Mouse (Mus musculus) cerebellum, postnatal 4 days (tissue): ENCODE data around the gene Cpvl.

Experiments
- DNase-seq, 2 experiments: peaks; one replicate each; pipeline ENCODE4 v3.0.0; 2022; ENCODE audit warnings: low spot score in 2 of 2, mixed read lengths in 1 of 2

Gene Cpvl

DNA sequence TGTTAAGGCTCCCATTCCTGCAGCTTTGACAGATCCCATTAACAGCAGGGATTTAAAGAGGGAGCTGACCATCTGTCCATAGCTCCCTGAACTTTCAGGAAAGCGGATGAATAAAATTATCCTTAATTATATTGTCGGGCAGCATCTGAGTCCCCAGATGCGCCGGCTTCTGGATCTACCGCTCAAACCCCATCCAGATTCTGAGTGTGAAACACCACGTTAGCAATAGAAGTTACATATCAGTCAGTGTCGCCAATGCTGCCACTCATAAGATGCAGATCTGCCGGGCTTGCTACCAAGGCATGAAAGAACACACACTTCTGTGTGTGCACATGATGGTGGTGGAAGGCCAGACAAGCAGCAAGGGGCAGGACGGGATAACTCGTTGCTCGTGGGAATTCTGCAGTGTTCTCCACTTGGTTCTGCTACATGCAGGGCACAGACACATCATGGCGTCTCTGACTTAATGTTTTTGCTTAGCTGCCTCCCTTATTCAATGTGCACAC, 6.2 kb downstream of the Cpvl start:
- DNase-seq, result no peak

DNA sequence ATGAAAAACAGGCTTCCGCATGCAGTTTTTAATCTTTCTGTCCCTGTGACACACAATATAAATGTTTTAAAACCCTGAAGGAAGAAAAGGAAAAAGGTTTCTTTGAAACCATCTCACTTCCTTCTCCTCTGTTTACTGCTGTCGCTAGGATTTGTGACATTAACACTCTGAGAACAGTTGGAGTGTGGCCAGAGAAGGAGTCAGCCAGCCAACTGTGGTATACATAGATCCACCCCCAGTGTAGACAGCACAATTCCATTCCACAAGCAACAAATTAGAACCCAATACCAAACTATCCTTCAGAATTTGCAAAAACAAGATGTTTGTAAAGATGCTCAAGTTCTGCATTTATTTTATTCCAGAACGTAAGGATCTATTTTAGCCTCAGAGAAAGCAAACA, 6.7 kb downstream of the Cpvl start:
- DNase-seq, result peak in 1 of 2 experiments; percentile 26

DNA sequence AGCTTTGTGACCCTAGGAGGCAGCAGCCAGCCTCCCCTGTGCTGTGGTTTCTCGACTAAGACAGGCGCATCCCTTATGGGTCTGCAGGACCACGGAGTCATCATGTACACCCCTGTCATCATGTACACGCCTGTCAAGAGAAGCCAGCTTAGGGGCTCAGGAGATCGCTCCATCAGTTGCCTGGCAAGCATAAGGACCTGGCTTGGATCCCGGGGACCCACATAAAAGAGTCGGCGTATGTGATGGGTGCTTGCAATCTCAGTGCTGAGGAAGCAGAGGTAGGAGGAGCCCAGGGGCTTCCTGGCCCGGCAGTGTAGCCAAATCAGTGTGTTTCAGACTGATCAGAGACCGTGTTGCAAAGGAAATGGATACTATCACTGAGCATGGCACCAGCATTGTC, 9.4 kb downstream of the Cpvl start:
- DNase-seq, result no peak

DNA sequence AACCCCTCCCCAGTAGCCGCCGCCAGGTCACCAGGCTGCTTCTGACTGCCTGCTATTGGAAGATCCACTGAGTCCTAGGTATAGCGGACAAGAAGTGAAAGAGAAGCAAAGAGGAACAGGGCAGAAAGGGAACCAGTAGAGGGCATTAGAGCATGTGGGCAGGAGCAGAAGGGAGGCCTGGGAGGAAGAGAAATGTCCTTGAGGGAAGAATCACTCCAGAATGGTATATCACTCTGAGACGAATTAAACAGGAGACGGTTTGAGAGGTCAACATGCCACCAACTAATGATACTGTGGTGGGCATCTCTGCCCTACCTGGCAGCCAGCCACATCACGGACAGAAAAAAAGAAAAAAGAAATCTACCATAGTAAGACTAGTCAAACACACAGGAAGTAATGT, 9.9 kb downstream of the Cpvl start:
- DNase-seq, result no peak

DNA sequence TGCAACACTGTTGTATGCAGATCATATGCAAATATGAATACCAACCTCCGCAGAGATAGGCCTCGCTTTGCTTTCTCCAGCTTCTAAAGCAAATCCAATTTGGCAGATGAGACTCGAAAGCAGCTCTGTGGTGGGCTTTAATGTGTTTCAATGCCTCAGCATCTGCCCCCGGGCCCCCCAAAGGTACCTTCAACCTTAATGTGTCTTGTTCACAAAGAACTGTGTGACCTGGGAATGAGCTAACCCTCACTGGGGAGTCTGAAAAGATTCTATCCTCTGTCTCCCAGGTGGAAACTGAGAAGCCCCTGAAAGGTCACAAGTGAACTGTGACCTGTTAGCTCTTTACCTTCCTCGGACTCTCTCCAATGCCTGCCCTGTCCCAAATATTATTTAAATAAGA, 11.9 kb downstream of the Cpvl start:
- DNase-seq, result no peak

DNA sequence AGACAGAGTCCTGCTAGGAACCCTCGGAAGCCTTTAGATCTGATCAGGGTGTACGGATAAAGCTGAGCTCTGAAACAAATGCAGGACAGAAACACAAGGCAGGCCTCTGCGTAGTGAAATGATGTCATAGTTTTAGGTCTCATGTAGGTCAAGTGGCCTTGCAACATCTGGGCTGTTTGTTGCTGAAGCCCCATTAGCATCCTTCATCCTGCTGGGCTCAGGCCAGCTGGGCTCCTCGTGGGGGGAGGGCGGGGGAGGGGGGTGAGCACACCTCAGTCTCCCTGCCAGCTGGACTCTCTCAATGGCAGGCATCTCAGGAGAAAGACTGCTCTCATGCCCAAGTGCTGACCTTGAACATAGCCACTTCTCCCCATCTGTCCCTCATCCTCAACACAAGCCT, 12.6 kb downstream of the Cpvl start:
- DNase-seq, result no peak

DNA sequence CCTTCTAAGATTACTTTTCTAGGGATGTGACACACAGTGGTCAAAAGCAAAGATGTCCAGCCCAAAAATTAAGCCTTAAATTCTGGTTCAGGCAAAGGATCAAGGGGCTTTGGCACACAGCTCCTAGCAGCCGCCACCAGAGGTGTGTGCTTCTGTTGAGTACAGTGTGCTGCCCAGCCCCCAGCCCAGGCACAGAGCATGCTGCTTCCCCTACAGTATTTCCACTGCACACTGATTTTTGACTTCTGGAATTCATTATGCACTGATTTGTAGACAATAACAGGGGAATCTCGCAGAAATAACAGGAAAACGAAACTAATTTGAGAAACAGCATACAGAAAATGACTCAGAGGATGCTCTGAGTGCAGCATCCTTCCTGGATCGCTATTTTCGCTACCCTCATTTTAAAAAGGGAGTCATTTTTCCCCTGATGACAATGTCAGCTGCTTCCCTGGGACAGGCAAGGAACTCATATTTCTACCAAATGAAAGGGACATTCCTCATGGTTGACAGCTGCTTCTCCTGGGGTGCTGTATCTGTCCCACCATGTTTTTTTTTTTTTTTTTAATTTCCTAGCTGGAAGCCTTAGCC, 14.5 kb downstream of the Cpvl start:
- no peak for DNase-seq

DNA sequence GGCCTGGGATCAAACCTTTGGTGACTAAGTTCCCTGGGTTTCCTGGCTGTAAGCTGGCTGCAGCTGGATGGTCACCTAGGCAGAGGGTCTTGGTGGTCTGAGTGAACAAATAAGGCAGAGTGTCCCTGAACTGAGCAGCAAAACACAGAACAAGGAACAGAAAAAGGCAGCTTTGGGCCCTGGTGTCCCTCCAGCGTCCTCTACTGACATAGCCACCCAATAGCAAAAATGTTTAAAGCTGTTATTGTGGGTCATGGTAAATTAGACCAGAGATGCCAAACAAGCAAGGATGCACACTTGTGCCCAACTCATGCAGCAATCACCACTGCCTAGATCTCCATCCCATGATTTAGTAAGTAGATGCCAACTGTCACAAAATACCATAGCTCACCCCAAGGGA, 16.5 kb downstream of the Cpvl start:
- no peak for DNase-seq

DNA sequence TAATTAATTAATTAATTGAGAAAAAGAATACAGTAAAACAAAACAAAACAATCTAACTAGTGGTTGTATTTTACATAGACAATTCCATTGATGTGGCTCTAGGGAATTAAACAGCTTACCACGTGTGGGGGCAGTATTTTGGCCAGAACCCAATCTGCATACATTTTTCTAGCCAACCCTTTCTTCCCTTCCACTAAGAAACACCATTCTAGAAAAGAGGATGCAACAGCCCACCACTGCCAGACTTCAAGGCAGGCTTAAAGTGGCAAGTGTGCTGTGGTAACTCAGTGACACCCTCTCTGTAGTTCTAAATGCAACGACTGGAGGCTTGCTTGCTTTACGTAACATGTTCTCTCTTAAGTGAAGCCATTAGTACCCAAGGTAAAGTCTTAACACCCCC, 18.6 kb downstream of the Cpvl start:
- no peak for DNase-seq

DNA sequence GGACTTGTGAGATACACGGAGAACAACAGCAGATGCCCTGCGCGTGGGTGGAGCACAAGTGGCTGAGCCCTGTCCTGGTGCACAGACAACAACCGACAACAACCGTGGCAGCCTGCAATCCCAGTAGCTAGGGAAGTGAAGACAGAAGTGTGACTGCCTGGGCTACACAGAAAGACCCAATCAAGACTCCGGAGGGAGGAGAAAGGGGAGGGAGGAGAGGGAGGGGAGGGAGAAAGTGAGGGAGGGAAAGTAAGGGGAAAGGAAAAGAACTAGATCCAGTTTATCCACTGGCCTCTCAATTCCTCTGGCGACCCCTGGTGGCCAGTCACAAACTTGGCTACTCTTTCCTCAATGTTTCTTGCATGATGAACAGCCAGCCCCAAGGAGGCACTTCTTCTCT, 20.1 kb downstream of the Cpvl start:
- DNase-seq, result peak; percentile 65 to 85

DNA sequence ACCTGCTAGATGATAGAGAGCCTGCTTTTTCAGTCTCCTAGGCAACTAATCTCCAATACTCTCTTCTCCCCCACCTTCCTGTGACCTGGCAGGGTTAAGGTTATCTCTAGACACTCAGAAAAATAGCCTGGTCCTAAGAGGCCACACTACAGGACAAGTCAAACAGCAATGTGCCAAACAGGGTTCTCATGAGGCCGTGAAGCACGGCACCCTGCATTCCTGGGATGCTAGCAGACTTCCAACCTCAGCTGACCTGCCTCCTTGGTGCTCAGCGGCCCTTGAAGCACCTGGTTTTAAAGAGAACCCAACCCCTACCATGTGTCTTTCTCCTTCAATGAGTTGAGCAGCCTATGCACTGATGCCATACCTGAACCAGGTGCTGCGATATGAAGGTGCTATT, 22.0 kb downstream of the Cpvl start:
- DNase-seq, result no peak

DNA sequence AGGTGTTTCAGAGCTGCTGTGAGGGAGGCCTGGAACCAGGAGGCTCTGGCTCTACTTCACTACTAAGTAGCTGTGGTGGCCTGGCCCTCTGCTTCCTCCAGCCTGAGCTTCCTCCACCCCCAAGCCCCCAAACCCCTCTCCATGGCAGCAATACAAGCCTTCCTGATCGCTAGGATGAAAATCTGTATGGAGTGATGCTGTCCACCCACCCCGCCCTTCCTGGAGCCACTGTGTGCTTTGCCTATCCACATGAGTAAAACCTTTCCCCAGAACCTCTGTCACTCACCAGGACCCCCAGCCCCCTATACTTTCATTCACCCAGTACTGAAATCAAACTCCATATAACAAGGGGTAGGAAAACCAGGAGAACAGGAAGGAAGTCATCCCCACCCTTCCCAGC, 22.6 kb downstream of the Cpvl start:
- DNase-seq, result no peak

DNA sequence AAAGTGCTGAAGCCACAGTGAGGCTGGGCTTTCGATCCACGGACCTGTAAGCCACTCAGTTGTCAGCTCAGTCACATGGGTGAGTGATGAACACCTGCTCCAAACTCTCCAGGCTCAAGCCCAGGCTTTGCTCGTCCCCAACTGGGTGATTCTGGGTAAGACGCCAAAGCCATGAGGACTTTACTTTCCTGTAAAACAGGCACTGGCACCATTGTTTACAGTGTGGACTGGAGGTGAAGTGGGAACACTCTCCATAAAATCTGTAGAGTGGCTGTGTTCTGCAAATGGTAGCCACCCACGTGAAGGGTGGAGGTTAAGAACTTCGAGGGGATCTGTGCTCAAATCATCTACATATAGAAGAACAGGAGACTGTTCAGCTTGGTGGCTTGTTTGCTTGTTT, 23.2 kb downstream of the Cpvl start:
- no peak for DNase-seq

DNA sequence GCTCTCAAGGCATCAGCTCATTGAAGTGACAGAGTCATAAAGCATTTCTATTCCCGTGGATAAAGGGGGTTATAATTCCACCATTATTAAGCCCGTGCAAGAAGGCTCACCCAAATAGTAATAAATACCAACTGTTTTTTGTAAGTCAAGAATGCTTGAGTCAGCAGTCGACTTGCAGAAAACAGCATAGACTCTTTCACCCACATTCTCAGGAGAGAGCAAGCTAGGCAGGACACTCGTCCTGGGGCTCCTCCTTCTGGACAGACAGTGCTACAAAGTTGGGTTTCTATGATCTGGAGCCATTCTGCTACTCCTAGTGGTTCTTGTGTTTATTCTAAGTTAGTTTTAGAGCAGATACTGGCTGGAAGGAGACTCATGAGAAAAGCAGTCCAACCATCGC, 24.4 kb downstream of the Cpvl start:
- peak in 1 of 2 experiments; percentile 37 for DNase-seq

DNA sequence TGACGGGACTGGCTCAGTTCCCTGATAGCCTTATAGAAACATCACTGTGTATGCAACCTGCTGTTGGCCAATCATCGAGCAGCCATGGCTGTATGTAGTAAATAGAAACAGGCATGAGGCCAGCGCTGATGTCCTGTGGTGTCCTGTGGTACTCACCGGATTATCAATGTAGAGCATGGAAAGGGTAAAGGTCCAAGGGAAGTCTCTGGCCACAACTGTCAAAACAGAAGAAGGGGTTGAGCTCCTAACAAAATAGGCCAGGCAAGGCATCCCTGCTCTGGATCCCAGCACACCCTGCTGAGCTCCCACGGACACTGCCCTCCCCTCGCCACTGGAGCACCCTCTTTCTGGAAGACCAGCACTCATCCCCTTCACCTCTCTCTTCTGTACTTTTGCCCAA, 25.1 kb downstream of the Cpvl start:
- no peak for DNase-seq

DNA sequence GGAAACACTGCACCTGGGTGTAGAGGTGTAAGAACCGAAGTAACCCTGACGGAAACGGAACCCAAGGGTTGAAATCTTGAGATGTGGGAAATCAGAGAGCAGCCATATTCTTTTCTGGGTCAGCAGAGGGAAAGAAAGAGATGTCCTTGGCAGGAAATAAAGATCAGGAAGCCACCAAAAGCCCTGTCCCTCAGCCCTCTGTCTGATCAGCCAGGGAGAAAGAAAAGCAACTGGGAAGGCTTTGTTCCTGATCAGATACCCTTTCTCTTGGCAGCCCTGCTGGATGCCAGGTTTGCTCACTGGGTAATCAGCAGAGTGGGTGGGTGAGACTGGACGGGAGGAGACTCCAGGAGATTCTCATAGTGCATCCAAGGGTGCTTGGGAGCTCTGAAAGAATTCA, 27.1 kb downstream of the Cpvl start:
- no peak for DNase-seq

DNA sequence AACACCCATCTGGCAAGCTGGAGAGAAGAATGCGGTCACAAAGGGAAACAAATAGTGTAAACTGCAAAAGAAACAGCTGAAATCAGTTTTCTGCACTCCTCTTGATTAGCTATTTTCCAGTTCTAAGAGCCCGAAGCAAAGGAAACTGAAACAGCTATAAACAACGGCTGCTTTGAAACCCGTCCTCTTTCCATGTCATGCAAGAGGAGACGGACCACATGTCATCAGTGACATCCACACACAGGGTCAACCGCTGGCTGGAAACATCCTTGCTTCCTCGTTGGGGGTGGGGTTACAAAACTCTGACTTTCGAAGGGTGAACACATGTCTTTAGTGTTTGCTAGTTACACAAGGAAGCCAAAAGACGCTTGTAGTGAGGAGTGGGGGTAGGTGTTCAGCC, 27.6 kb downstream of the Cpvl start:
- no peak for DNase-seq

DNA sequence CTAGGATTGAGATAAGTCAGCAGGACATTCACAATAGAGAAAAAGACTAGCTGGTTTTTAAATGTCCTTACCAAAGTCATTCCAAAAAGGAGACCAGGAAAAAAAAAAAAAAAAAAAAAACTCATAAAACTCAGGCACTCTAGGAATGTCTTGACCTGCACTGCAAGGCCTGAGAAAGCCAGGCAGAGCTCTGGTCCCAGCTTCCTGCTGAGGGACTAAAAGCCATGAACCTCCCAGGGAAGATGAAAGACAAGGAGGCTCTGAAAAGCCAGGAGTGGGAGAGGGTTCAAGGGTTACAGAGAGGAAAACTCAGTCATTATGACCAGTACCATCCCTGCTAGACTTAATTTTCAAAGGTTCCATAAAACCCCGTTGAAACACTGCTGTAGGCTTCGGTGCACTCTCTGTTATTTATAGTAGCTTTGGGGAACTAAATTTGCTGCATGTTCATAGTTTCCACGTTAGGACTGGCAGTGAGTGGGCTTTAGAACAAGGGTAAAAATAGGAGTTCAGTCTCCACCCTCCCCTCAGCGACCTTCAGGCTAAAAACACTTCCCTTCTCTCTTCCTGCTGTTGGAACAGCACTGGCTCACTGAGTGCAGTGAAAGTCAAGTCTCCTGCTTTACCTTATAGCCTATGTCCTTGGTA, 30.0 kb downstream of the Cpvl start:
- no peak for DNase-seq

DNA sequence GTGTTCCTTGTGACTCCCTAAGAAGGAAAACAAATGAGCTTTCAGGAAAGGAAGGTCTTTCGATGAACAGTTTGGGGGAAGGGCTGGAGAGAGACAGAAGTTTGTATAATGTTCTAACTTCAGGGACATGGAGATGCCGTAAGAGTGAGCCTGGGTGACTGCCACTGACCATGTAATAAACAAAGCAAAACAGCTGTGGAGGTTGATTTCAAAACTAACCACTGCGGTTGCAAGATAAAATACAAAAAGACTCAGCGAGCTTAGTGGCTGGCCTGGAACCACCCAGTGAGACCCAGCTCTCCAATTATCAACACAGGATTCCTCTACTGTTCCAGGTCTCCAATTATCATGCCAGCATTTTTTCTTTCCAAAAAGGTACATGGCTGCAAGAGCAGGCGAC, 33.6 kb downstream of the Cpvl start:
- DNase-seq, result no peak

DNA sequence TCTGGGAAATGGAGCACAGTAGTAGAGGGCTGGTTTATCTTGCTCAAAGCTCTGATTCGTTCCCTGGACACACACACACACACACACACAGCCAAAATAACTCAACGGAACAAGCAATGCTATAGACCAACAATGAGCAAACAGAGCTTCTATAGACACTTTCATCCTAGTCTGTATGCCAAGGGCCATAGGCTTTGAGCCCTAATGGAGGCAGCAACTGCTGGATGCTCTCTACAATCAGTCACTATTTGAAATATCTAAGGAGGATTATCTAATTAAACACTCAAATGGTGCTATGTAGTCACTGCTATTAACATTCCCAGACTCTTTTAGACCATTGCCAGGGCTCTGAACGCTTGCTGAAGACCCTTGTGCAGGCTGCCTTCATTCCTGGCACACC, 34.1 kb downstream of the Cpvl start:
- DNase-seq, result no peak

DNA sequence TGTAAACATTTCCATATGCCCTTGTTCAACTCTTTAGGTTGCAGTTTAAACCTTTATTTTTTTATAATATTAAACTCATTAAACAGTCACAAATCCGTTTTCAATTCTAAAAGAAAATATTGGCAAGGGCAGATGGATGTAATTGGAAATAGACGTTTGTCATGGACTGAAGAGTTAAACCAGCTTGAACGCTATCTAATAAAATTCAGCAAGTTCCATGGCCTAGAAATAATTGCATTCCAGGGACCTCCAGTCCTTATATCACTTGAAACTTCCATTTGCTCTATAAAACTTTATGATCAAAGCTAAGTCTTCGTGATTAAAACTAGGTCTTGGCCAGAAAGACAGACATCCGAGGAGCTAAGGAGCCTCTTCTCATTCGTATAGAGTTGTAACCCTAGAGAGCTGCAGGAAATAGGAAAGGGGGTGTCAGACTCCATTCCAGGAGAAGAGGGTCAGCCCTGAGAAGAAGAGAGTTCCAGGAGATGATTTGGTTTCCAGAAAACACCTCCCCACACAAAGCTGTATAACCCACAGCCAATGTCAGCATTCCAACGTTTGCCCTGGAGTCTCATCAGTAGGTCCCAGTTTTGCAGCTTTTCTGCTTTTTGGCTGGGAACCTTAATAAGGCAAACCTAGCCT, 36.2 kb downstream of the Cpvl start:
- DNase-seq, result no peak

DNA sequence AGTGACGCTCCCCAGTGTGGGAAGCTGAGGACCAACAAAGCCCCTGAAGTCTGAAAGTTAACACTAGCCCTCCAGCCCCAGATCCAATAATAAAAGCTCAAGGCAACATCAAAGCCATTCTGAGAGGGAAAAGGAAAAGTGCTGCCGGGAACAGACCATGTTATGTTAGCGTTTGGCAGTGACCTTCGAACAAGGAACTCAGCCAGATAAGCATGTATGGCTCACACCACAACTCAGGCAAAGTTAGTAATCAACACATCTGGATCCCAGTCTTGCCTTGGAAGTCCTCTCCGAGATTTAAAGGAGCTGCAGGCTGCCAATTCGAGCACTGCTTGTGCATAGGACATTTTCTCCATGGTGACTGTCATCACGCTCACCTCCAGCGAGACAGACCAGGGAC, 38.7 kb downstream of the Cpvl start:
- DNase-seq, result no peak

DNA sequence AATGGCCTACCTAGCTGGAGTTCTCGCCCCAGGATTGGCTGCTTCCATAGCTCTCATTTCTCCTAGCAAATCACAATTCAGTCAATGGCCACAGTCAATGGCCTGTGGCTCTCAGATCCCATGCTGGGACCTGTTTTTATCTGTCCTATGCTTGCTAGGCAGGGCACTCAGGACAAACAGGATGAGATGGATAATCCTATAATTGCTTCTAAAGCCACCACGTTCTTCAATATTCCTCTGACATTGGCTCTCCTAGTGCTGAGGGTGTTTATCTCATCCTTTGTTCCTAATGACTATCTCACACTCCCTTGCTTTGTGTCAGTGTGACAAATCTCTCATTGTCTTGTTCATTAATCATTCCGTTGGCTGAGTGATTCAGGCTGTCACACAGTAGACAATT, 39.5 kb downstream of the Cpvl start:
- no peak for DNase-seq
